Mouse (Mus musculus) CH12.LX (cell line): ENCODE results near the gene Nedd4. TPM values are rescaled to one million over a fixed set of nuclear protein-coding genes. Genes with fewer than 3 reads are reported as not detected.

ENCODE experiments used
- DNase-seq: peaks from one replicate; pipeline ENCODE4 v3.0.0-alpha.2; 2013; ENCODE audit errors: extremely low read depth
- H3K27ac ChIP-seq: 2 replicates; pipeline ENCODE4 v1.5.1; 2012; ENCODE audit warnings: low read depth, mild to moderate bottlenecking, control low read depth, moderate library complexity; ENCODE audit not compliant: insufficient read depth
- H3K27me3 ChIP-seq: replicated peaks from 2 replicates; pipeline ENCODE3; 2012; ENCODE audit warnings: inconsistent platforms
- H3K36me3 ChIP-seq, 2 experiments: replicated peaks in 1 of 2; 2 replicates each; pipeline versions ENCODE3 to v1.6.1; 2012; ENCODE audit warnings: inconsistent platforms in 1 of 2, low read length in 1 of 2, mild to moderate bottlenecking in 1 of 2, mixed read lengths in 1 of 2, moderate library complexity in 1 of 2; ENCODE audit not compliant: control insufficient read depth in 1 of 2, insufficient read depth in 1 of 2
- H3K4me1 ChIP-seq, 2 experiments: 2 replicates each; pipeline ENCODE4 v1.6.1; 2012; ENCODE audit warnings: inconsistent platforms in 1 of 2, moderate library complexity in 1 of 2; ENCODE audit not compliant: insufficient read depth in 2 of 2, control insufficient read depth in 1 of 2
- H3K4me2 ChIP-seq: 2 replicates; pipeline ENCODE4 v1.6.1; 2012; ENCODE audit warnings: low read depth, mild to moderate bottlenecking, control low read depth; ENCODE audit not compliant: poor library complexity, insufficient read depth, severe bottlenecking
- H3K4me3 ChIP-seq, 3 experiments: fragments of 150-350 bp in 1 of 3; sonication (generic) in 1 of 3; replicated peaks in 1 of 3; 2 replicates each; pipeline versions ENCODE3 to v1.5.1; 2011 to 2012; ENCODE audit warnings: low read depth in 2 of 3, low read length in 2 of 3, mild to moderate bottlenecking in 2 of 3, moderate library complexity in 2 of 3, control low read depth in 1 of 3, improper control_type of control experiment in 1 of 3, inconsistent platforms in 1 of 3, mixed read lengths in 1 of 3; ENCODE audit not compliant: poor library complexity in 1 of 3
- H3K79me2 ChIP-seq: replicated peaks from 2 replicates; pipeline ENCODE4 v1.6.1; 2012; ENCODE audit warnings: mild to moderate bottlenecking, moderate library complexity; ENCODE audit not compliant: control insufficient read depth, poor library complexity, insufficient read depth, severe bottlenecking; ENCODE audit errors: extremely low read depth
- H3K9ac ChIP-seq: 2 replicates; pipeline ENCODE4 v1.6.1; 2012; ENCODE audit warnings: low read depth, mild to moderate bottlenecking, control low read depth, moderate library complexity; ENCODE audit not compliant: insufficient read depth
- H3K9me3 ChIP-seq: replicated peaks from 2 replicates; pipeline ENCODE3; 2012; ENCODE audit warnings: low read length, inconsistent platforms, mixed read lengths
- BHLHE40 ChIP-seq: IDR thresholded peaks from 2 replicates; pipeline ENCODE4 v1.6.1; 2011; ENCODE audit warnings: mild to moderate bottlenecking, low read depth, low read length, improper control_type of control experiment
- CHD1 ChIP-seq: IDR thresholded peaks from 2 replicates; pipeline ENCODE4 v1.6.1; 2012; ENCODE audit warnings: low read depth, low read length, improper control_type of control experiment, inconsistent platforms
- CTCF ChIP-seq, 2 experiments: IDR thresholded peaks in 1 of 2; conservative IDR thresholded peaks in 1 of 2; 2 replicates each; pipeline ENCODE4 v1.5.1; 2011 to 2012; ENCODE audit warnings: low read depth in 2 of 2, low read length in 2 of 2, improper control_type of control experiment in 1 of 2, inconsistent platforms in 1 of 2, mild to moderate bottlenecking in 1 of 2, moderate library complexity in 1 of 2
- E2F4 ChIP-seq: IDR thresholded peaks from 2 replicates; pipeline ENCODE4 v1.6.1; 2011; ENCODE audit warnings: low read depth, low read length, improper control_type of control experiment; ENCODE audit not compliant: insufficient replicate concordance
- ETS1 ChIP-seq: conservative IDR thresholded peaks from 2 replicates; pipeline ENCODE4 v1.6.1; 2012; ENCODE audit warnings: low read depth, mild to moderate bottlenecking, inconsistent platforms, low read length, improper control_type of control experiment, moderate library complexity
- GABPA ChIP-seq: IDR thresholded peaks from 2 replicates; pipeline ENCODE4 v1.6.1; 2012; ENCODE audit warnings: low read depth, low read length, improper control_type of control experiment, inconsistent platforms; ENCODE audit not compliant: insufficient replicate concordance
- IRF4 ChIP-seq: IDR thresholded peaks from 2 replicates; pipeline ENCODE4 v1.6.1; 2014; ENCODE audit warnings: low read depth, mild to moderate bottlenecking, inconsistent platforms, low read length, improper control_type of control experiment
- JUN ChIP-seq: IDR thresholded peaks from 2 replicates; pipeline ENCODE4 v1.6.1; 2011; ENCODE audit warnings: low read depth, mild to moderate bottlenecking, low read length, improper control_type of control experiment, moderate library complexity; ENCODE audit not compliant: insufficient read depth
- JUND ChIP-seq: conservative IDR thresholded peaks from 2 replicates; pipeline ENCODE4 v1.6.1; 2011; ENCODE audit warnings: low read depth, low read length, improper control_type of control experiment
- MAFK ChIP-seq: IDR thresholded peaks from 2 replicates; pipeline ENCODE4 v1.6.1; 2011; ENCODE audit warnings: low read length, improper control_type of control experiment; ENCODE audit not compliant: insufficient replicate concordance
- MXI1 ChIP-seq: IDR thresholded peaks from 2 replicates; pipeline ENCODE4 v1.6.1; 2011; ENCODE audit warnings: mild to moderate bottlenecking, low read depth, low read length, improper control_type of control experiment
- MYC ChIP-seq: IDR thresholded peaks from 2 replicates; pipeline ENCODE4 v1.6.1; 2011; ENCODE audit warnings: low read depth, mild to moderate bottlenecking, improper control_type of control experiment, low read length
- NELFE ChIP-seq: IDR thresholded peaks from 2 replicates; pipeline ENCODE4 v1.6.1; 2011; ENCODE audit warnings: low read depth, low read length, improper control_type of control experiment
- NRF1 ChIP-seq: IDR thresholded peaks from 2 replicates; pipeline ENCODE4 v1.6.1; 2014; ENCODE audit warnings: low read depth, mild to moderate bottlenecking, inconsistent platforms, low read length, improper control_type of control experiment, moderate library complexity
- POLR2A ChIP-seq: IDR thresholded peaks from 2 replicates; pipeline ENCODE4 v1.6.1; 2011; ENCODE audit warnings: low read depth, mild to moderate bottlenecking, improper control_type of control experiment, low read length
- RCOR1 ChIP-seq: conservative IDR thresholded peaks from 2 replicates; pipeline ENCODE4 v1.6.1; 2012; ENCODE audit warnings: low read depth, mild to moderate bottlenecking, inconsistent platforms, low read length, improper control_type of control experiment
- SIN3A ChIP-seq: IDR thresholded peaks from 2 replicates; pipeline ENCODE4 v1.6.1; 2012; ENCODE audit warnings: low read length, improper control_type of control experiment, inconsistent platforms
- SMC3 ChIP-seq: IDR thresholded peaks from 2 replicates; pipeline ENCODE4 v1.6.1; 2011; ENCODE audit warnings: low read depth, low read length, improper control_type of control experiment
- TCF12 ChIP-seq: IDR thresholded peaks from 2 replicates; pipeline ENCODE4 v1.6.1; 2014; ENCODE audit warnings: low read depth, mild to moderate bottlenecking, inconsistent platforms, low read length, improper control_type of control experiment
- UBTF ChIP-seq: IDR thresholded peaks from 2 replicates; pipeline ENCODE4 v1.6.1; 2012; ENCODE audit warnings: low read depth, mild to moderate bottlenecking, inconsistent platforms, low read length, improper control_type of control experiment, moderate library complexity
- USF1 ChIP-seq: IDR thresholded peaks from 2 replicates; pipeline ENCODE4 v1.6.1; 2014; ENCODE audit warnings: low read depth, mild to moderate bottlenecking, inconsistent platforms, low read length, improper control_type of control experiment
- USF2 ChIP-seq: conservative IDR thresholded peaks from 2 replicates; pipeline ENCODE4 v1.6.1; 2011; ENCODE audit warnings: low read depth, low read length, improper control_type of control experiment
- ZC3H11A ChIP-seq: IDR thresholded peaks from 2 replicates; pipeline ENCODE4 v1.6.1; 2012; ENCODE audit warnings: low read depth, mild to moderate bottlenecking, inconsistent platforms, low read length, improper control_type of control experiment
- ZKSCAN1 ChIP-seq: IDR thresholded peaks from 2 replicates; pipeline ENCODE4 v1.6.1; 2012; ENCODE audit warnings: low read depth, inconsistent platforms, low read length, improper control_type of control experiment, borderline replicate concordance
- ZNF384 ChIP-seq: IDR thresholded peaks from 2 replicates; pipeline ENCODE4 v1.6.1; 2012; ENCODE audit warnings: low read depth, low read length, improper control_type of control experiment, inconsistent platforms
- dilution Hi-C: fragments of 300-500 bp; cut with MboI; formaldehyde crosslinking; loops from 2 replicates; pipeline ENCODE4 v1.14.3; 2020; ENCODE audit warnings: low sequenced_read_pairs; ENCODE audit not compliant: extremely low pct_unique_long_range_greater_than_20kb, extremely low pct_ligation_motif_present
- in situ Hi-C: fragments of 300-500 bp; cut with MboI; formaldehyde crosslinking; loops from 3 replicates; pipeline ENCODE4 v1.14.3; 2019; ENCODE audit warnings: low sequenced_read_pairs, low pct_ligation_motif_present, low pct_unique_long_range_greater_than_20kb, mixed read lengths
- polyA plus RNA-seq: library from polyadenylated mRNA; unstranded; fragments of >175 nt; gene quantifications from 2 replicates; pipeline ENCODE4 v1.2.1, GENCODE M21; 2012; ENCODE audit warnings: low read depth; ENCODE audit not compliant: insufficient read length
- total RNA-seq, 2 experiments: library from RNA; depleted of rRNA; stranded (reverse); fragments of 300-350 nt in 1 of 2; fragments of >200 nt in 1 of 2; gene quantifications; 2 replicates each; pipeline ENCODE4 v1.2.3; 2012 to 2014

The Nedd4 gene
- total and polyA plus RNA-seq, 3 experiments, result 56.9 to 211 (median 206) TPM

GRCm38 (mm10) chr9:72775022-72775421, 112.9 kb downstream of the Nedd4 start:
- TF ChIP-seq JUND, result no peak
- TF ChIP-seq BHLHE40, result no peak
- TF ChIP-seq ETS1, result no peak
- TF ChIP-seq MXI1, result no peak
- TF ChIP-seq MYC, result no peak
- no peak for TF ChIP-seq JUN
- no peak for TF ChIP-seq UBTF
- no peak for TF ChIP-seq USF1
- no peak for TF ChIP-seq CTCF (conservative IDR thresholded peaks at IDR 0.05 in 1 of 2, IDR thresholded peaks at IDR 0.05 in 1 of 2; ENCODE audit: low read depth in 2 of 2, low read length in 2 of 2)
- TF ChIP-seq GABPA, result no peak
- TF ChIP-seq SIN3A, result no peak
- no peaks in the 10 kb centered on the region for H3K9me3 ChIP-seq

GRCm38 (mm10) chr9:72779004-72779403, 116.9 kb downstream of the Nedd4 start:
- dilution Hi-C loops, result no loop called here
- no peak for DNase-seq
- no peak overlapping the region for H3K27ac ChIP-seq

More at GRCm38 (mm10) chr9:72775022-72775421, 112.9 kb downstream of the Nedd4 start:
- DNase-seq, result no peak
- no peaks in the 10 kb centered on the region for H3K4me1 ChIP-seq
- no peak overlapping the region for H3K4me2 ChIP-seq
- H3K27ac ChIP-seq, result no peak overlapping the region
- no peak overlapping the region for H3K9ac ChIP-seq
- H3K4me3 ChIP-seq, result no peak overlapping the region
- dilution Hi-C loops (no loop called here), in situ Hi-C loops (no loop called here)
- no peaks in the 10 kb centered on the region; the same call in 1 of the 2 replicates for H3K79me2 ChIP-seq
- H3K27me3 ChIP-seq, result no peaks in the 10 kb centered on the region
- no peaks in the 10 kb centered on the region for H3K36me3 ChIP-seq

GRCm38 (mm10) chr9:72779733-72780132, 117.6 kb downstream of the Nedd4 start:
- H3K9me3 ChIP-seq, result no peaks in the 10 kb centered on the region
- no peak overlapping the region for H3K9ac ChIP-seq
- H3K27ac ChIP-seq, result no peak overlapping the region
- no peaks in the 10 kb centered on the region for H3K79me2 ChIP-seq
- no peak overlapping the region for H3K4me2 ChIP-seq
- no peaks in the 10 kb centered on the region for H3K27me3 ChIP-seq
- dilution Hi-C loops, result no loop called here
- in situ Hi-C loops, result no loop called here
- no peak for DNase-seq
- H3K36me3 ChIP-seq, result no peaks in the 10 kb centered on the region
- H3K4me1 ChIP-seq, result peaks cover 0 to 4% of the 10 kb centered on the region in 2 experiments; a peak in 1 of 4 replicates
- TF ChIP-seq CHD1, result no peak
- no peak for TF ChIP-seq MAFK
- no peak for TF ChIP-seq NRF1
- no peak for TF ChIP-seq E2F4
- no peak for TF ChIP-seq JUN
- no peak for TF ChIP-seq GABPA
- no peak for TF ChIP-seq UBTF
- no peak for TF ChIP-seq ZKSCAN1
- no peak for TF ChIP-seq SMC3
- TF ChIP-seq ZNF384, result no peak
- TF ChIP-seq MYC, result no peak
- no peak for TF ChIP-seq JUND
- TF ChIP-seq NELFE, result no peak
- TF ChIP-seq POLR2A, result no peak
- TF ChIP-seq IRF4, result no peak
- no peak for TF ChIP-seq USF1
- TF ChIP-seq, all 38 proteins: peak for 0
- H3K4me3 ChIP-seq, result no peak overlapping the region

More at GRCm38 (mm10) chr9:72779004-72779403, 116.9 kb downstream of the Nedd4 start:
- no peak for TF ChIP-seq ZC3H11A
- TF ChIP-seq BHLHE40, result no peak
- no peak for TF ChIP-seq TCF12
- no peak for TF ChIP-seq NELFE
- TF ChIP-seq USF2, result no peak
- TF ChIP-seq RCOR1, result no peak
- TF ChIP-seq ETS1, result no peak
- peaks cover 0 to 4% of the 10 kb centered on the region in 2 experiments; a peak in 1 of 4 replicates for H3K4me1 ChIP-seq
- no peaks in the 10 kb centered on the region for H3K79me2 ChIP-seq
- no peak overlapping the region for H3K4me3 ChIP-seq
- H3K27me3 ChIP-seq, result no peaks in the 10 kb centered on the region
- H3K36me3 ChIP-seq, result no peaks in the 10 kb centered on the region
- no peak overlapping the region for H3K9ac ChIP-seq
- in situ Hi-C loops, result no loop called here
- no peaks in the 10 kb centered on the region for H3K9me3 ChIP-seq
- H3K4me2 ChIP-seq, result no peak overlapping the region
